Mouse (Mus musculus): ENCODE data around the gene Trim38. TPM values are rescaled to one million over a fixed set of nuclear protein-coding genes. Genes with fewer than 3 reads are reported as not detected.

Trim38 gene
- not detected in 4 replicates for total RNA-seq (2023; ENCODE audit: inconsistent age)

GRCm38 (mm10) chr13:23769613-23770012 lies at the start of gene Trim38:
TSS of gene Trim38 (plus strand) at chr13:23769913.

GRCm38 (mm10) chr13:23738677-23739068 lies 31.0 kb upstream of the Trim38 start, which contains the start of gene Hist1h1c:
TSS of gene Hist1h1c (plus strand) at chr13:23738808.

GRCm38 (mm10) chr13:23745381-23746161 lies 24.1 kb upstream of the Trim38 start, which contains the start of gene Hist1h3c:
TSS of gene Hist1h3c (minus strand) at chr13:23745602.

GRCm38 (mm10) chr13:23746201-23747080 lies 23.3 kb upstream of the Trim38 start, which contains the start of gene Hist1h2bb:
TSS of gene Hist1h2bb (plus strand) at chr13:23746734.

GRCm38 (mm10) chr13:23750839-23751477 lies 18.8 kb upstream of the Trim38 start, which contains the start of gene Hist1h2ab:
TSS of gene Hist1h2ab (plus strand) at chr13:23751126.

GRCm38 (mm10) chr13:23752067-23752741 lies 17.5 kb upstream of the Trim38 start, which contains the start of gene Hist1h3b:
TSS of gene Hist1h3b (plus strand) at chr13:23752267.

GRCm38 (mm10) chr13:23756790-23757189 lies 12.9 kb upstream of the Trim38 start, which contains the start of gene Hist1h4b:
TSS of gene Hist1h4b (plus strand) at chr13:23757013.

GRCm38 (mm10) chr13:23760972-23761864 lies 8.5 kb upstream of the Trim38 start, which contains the start of gene Hist1h4a:
TSS of gene Hist1h4a (minus strand) at chr13:23761230.

GRCm38 (mm10) chr13:23761871-23762821 lies 7.6 kb upstream of the Trim38 start, which contains the start of gene Hist1h3a:
TSS of gene Hist1h3a (minus strand) at chr13:23762386.

GRCm38 (mm10) chr13:23763586-23764323 lies 6.0 kb upstream of the Trim38 start, which contains the start of gene Hist1h1a:
TSS of gene Hist1h1a (plus strand) at chr13:23763666.

GRCm38 (mm10) chr13:23806422-23807052 lies 36.8 kb downstream of the Trim38 start, which contains the start of gene Slc17a2:
TSS of gene Slc17a2 (plus strand) at chr13:23806993.

GRCm38 (mm10) chr13:23839308-23839707 lies 69.6 kb downstream of the Trim38 start, which contains the start of gene Slc17a3:
TSS of gene Slc17a3 (plus strand) at chr13:23839434.

Other genes starting within 250 kb of the Trim38 start
- 380 to 493 TPM (median 419 TPM) in 4 replicates for gene Hist1h4h, start 238.9 kb upstream of the Trim38 start, total RNA-seq (2023; ENCODE audit: inconsistent age)
- 18.4 to 42.2 TPM (median 32.0 TPM) in 4 replicates for gene Hist1h2af, start 236.0 kb upstream of the Trim38 start, total RNA-seq (2023; ENCODE audit: inconsistent age)
- 5.1 to 15.0 TPM (median 8.0 TPM) in 4 replicates for gene Hist1h3g, start 234.5 kb upstream of the Trim38 start, total RNA-seq (2023; ENCODE audit: inconsistent age)
- gene Hist1h2bh, start 226.5 kb upstream of the Trim38 start, total RNA-seq (2023; ENCODE audit: inconsistent age): 11.3 to 16.6 TPM (median 13.7 TPM) in 4 replicates
- gene Hist1h3f, start 225.9 kb upstream of the Trim38 start, total RNA-seq (2023; ENCODE audit: inconsistent age): 123 to 144 TPM (median 124 TPM) in 4 replicates
- gene Hist1h4f, start 218.3 kb upstream of the Trim38 start, total RNA-seq (2023; ENCODE audit: inconsistent age): 90.4 to 98.1 TPM (median 92.8 TPM) in 4 replicates
- gene Hist1h1d, start 216.7 kb upstream of the Trim38 start, total RNA-seq (2023; ENCODE audit: inconsistent age): 25.4 to 29.9 TPM (median 27.1 TPM) in 4 replicates
- gene Hist1h3e, start 207.5 kb upstream of the Trim38 start, total RNA-seq (2023; ENCODE audit: inconsistent age): 304 to 393 TPM (median 327 TPM) in 4 replicates
- gene Hist1h2ae, start 198.7 kb upstream of the Trim38 start, total RNA-seq (2023; ENCODE audit: inconsistent age): 14.4 to 36.0 TPM (median 25.7 TPM) in 4 replicates
- gene Hist1h2bg, start 198.5 kb upstream of the Trim38 start, total RNA-seq (2023; ENCODE audit: inconsistent age): 482 to 521 TPM (median 495 TPM) in 4 replicates
- gene Hist1h2bf, start 195.7 kb upstream of the Trim38 start, total RNA-seq (2023; ENCODE audit: inconsistent age): 216 to 268 TPM (median 252 TPM) in 4 replicates
- 41.9 to 71.0 TPM (median 49.4 TPM) in 4 replicates for gene Hist1h2ad, start 195.5 kb upstream of the Trim38 start, total RNA-seq (2023; ENCODE audit: inconsistent age)
- 32.2 to 49.8 TPM (median 35.5 TPM) in 4 replicates for gene Hist1h3d, start 194.2 kb upstream of the Trim38 start, total RNA-seq (2023; ENCODE audit: inconsistent age)
- 154 to 204 TPM (median 177 TPM) in 4 replicates for gene Hist1h4d, start 188.3 kb upstream of the Trim38 start, total RNA-seq (2023; ENCODE audit: inconsistent age)
- 30.3 to 38.2 TPM (median 33.1 TPM) in 4 replicates for gene Hist1h2be, start 148.8 kb upstream of the Trim38 start, total RNA-seq (2023; ENCODE audit: inconsistent age)
- 319 to 416 TPM (median 354 TPM) in 4 replicates for gene Hist1h1e, start 147.4 kb upstream of the Trim38 start, total RNA-seq (2023; ENCODE audit: inconsistent age)
- 10.0 to 14.4 TPM (median 11.1 TPM) in 4 replicates for gene Hist1h2ac, start 86.0 kb upstream of the Trim38 start, total RNA-seq (2023; ENCODE audit: inconsistent age)
- gene Hist1h2bc, start 85.7 kb upstream of the Trim38 start, total RNA-seq (2023; ENCODE audit: inconsistent age): 19.7 to 31.0 TPM (median 21.7 TPM) in 4 replicates
- 0.77 to 1.4 TPM (median 1.1 TPM) in 3 of 4 replicates, not detected in the other for gene Hist1h1t, start 74.1 kb upstream of the Trim38 start, total RNA-seq (2023; ENCODE audit: inconsistent age)
- 186 to 254 TPM (median 213 TPM) in 4 replicates for gene Hist1h4c, start 71.5 kb upstream of the Trim38 start, total RNA-seq (2023; ENCODE audit: inconsistent age)
- gene Hfe, start 59.1 kb upstream of the Trim38 start, total RNA-seq (2023; ENCODE audit: inconsistent age): 0.69 to 2.2 TPM (median 1.4 TPM) in 4 replicates
- 908 to 1,217 TPM (median 961 TPM) in 4 replicates for gene Hist1h1c, start 31.1 kb upstream of the Trim38 start, total RNA-seq (2023; ENCODE audit: inconsistent age)
- 12.3 to 17.5 TPM (median 15.7 TPM) in 4 replicates for gene Hist1h3c, start 24.3 kb upstream of the Trim38 start, total RNA-seq (2023; ENCODE audit: inconsistent age)
- 71.4 to 93.9 TPM (median 80.8 TPM) in 4 replicates for gene Hist1h2bb, start 23.2 kb upstream of the Trim38 start, total RNA-seq (2023; ENCODE audit: inconsistent age)
- gene Hist1h2ab, start 18.8 kb upstream of the Trim38 start, total RNA-seq (2023; ENCODE audit: inconsistent age): 70.2 to 102 TPM (median 85.3 TPM) in 4 replicates
- 58.2 to 88.1 TPM (median 67.4 TPM) in 4 replicates for gene Hist1h3b, start 17.6 kb upstream of the Trim38 start, total RNA-seq (2023; ENCODE audit: inconsistent age)
- 102 to 129 TPM (median 105 TPM) in 4 replicates for gene Hist1h4b, start 12.9 kb upstream of the Trim38 start, total RNA-seq (2023; ENCODE audit: inconsistent age)
- 166 to 182 TPM (median 176 TPM) in 4 replicates for gene Hist1h4a, start 8.7 kb upstream of the Trim38 start, total RNA-seq (2023; ENCODE audit: inconsistent age)
- 384 to 431 TPM (median 397 TPM) in 4 replicates for gene Hist1h3a, start 7.5 kb upstream of the Trim38 start, total RNA-seq (2023; ENCODE audit: inconsistent age)
- 34.9 to 57.5 TPM (median 37.6 TPM) in 4 replicates for gene Hist1h1a, start 6.2 kb upstream of the Trim38 start, total RNA-seq (2023; ENCODE audit: inconsistent age)
- not detected in 4 replicates for gene Slc17a2, start 37.1 kb downstream of the Trim38 start, total RNA-seq (2023; ENCODE audit: inconsistent age)
- gene Slc17a3, start 69.5 kb downstream of the Trim38 start, total RNA-seq (2023; ENCODE audit: inconsistent age): not detected in 4 replicates
- gene Slc17a1, start 97.8 kb downstream of the Trim38 start, total RNA-seq (2023; ENCODE audit: inconsistent age): not detected in 4 replicates
- not detected in 4 replicates for gene Slc17a4, start 145.1 kb downstream of the Trim38 start, total RNA-seq (2023; ENCODE audit: inconsistent age)
- gene Hist1h2ba, start 164.2 kb downstream of the Trim38 start, total RNA-seq (2023; ENCODE audit: inconsistent age): not detected in 4 replicates
- not detected in 4 replicates for gene Hist1h2aa, start 164.5 kb downstream of the Trim38 start, total RNA-seq (2023; ENCODE audit: inconsistent age)
- not detected in 4 replicates for gene Scgn, start 221.3 kb downstream of the Trim38 start, total RNA-seq (2023; ENCODE audit: inconsistent age)

Data from B cell, adult (primary cell).